Mouse (Mus musculus) retina, postnatal 1 day (tissue): ENCODE measurements around the gene T2.
"Not testable (repeated sequence)": the region's sequence is repeated elsewhere in the genome, so short reads cannot be mapped to it uniquely, and the experiment has no call there.

Experiments used
- DNase-seq: peaks from one replicate; pipeline ENCODE4 v3.0.0-alpha.2; 2012

Gene T2

GRCm38 (mm10) chr17:8355692-8356091 is at the start of gene T2:
Gene T2 (plus strand): TSS chr17:8355992.
- DNase-seq = no peak

GRCm38 (mm10) chr17:8310838-8311614 is 44.8 kb upstream of the T2 start, which contains the start of gene Sft2d1:
Gene Sft2d1 (plus strand): TSS chr17:8311102.
- peak; percentile 98 for DNase-seq

GRCm38 (mm10) chr17:8311751-8312150 is 44.0 kb upstream of the T2 start:
- no peak for DNase-seq

- DNase-seq = no peak
Observed at GRCm38 (mm10) chr17:8313976-8314375, 41.8 kb upstream of the T2 start.

GRCm38 (mm10) chr17:8316251-8316650 is 39.5 kb upstream of the T2 start:
- peak; percentile 39 for DNase-seq

- not testable (repeated sequence) for DNase-seq
Observed at GRCm38 (mm10) chr17:8326877-8327276, 28.9 kb upstream of the T2 start.

- DNase-seq = no peak
Observed at GRCm38 (mm10) chr17:8328511-8329174, 27.1 kb upstream of the T2 start.

- DNase-seq = no peak
Observed at GRCm38 (mm10) chr17:8330602-8331001, 25.2 kb upstream of the T2 start.

GRCm38 (mm10) chr17:8337159-8337558 is 18.6 kb upstream of the T2 start, which contains the start of gene Prr18:
Gene Prr18 (plus strand): TSS chr17:8337459.
- not testable (repeated sequence) for DNase-seq

GRCm38 (mm10) chr17:8339666-8340374 is 16.0 kb upstream of the T2 start:
- peak; percentile 57 for DNase-seq

GRCm38 (mm10) chr17:8340407-8341359 is 15.1 kb upstream of the T2 start:
- peak; percentile 67 for DNase-seq

GRCm38 (mm10) chr17:8341360-8341963 is 14.3 kb upstream of the T2 start:
- DNase-seq = peak; percentile 32

- no peak for DNase-seq
Observed at GRCm38 (mm10) chr17:8342706-8343105, 13.1 kb upstream of the T2 start.

GRCm38 (mm10) chr17:8343416-8343815 is 12.4 kb upstream of the T2 start:
- no peak for DNase-seq

GRCm38 (mm10) chr17:8347765-8348285 is 8.0 kb upstream of the T2 start:
- DNase-seq = no peak

GRCm38 (mm10) chr17:8348941-8349340 is 6.9 kb upstream of the T2 start:
- no peak for DNase-seq

- peak; percentile 84 for DNase-seq
Observed at GRCm38 (mm10) chr17:8351088-8351487, 4.7 kb upstream of the T2 start.

GRCm38 (mm10) chr17:8357498-8357897 is 1.7 kb downstream of the T2 start:
- no peak for DNase-seq

GRCm38 (mm10) chr17:8360876-8361275 is 5.1 kb downstream of the T2 start:
- DNase-seq = no peak

GRCm38 (mm10) chr17:8361281-8362103 is 5.7 kb downstream of the T2 start:
- no peak for DNase-seq
